Mouse (Mus musculus): ENCODE results near the gene Nup107.

DNA sequence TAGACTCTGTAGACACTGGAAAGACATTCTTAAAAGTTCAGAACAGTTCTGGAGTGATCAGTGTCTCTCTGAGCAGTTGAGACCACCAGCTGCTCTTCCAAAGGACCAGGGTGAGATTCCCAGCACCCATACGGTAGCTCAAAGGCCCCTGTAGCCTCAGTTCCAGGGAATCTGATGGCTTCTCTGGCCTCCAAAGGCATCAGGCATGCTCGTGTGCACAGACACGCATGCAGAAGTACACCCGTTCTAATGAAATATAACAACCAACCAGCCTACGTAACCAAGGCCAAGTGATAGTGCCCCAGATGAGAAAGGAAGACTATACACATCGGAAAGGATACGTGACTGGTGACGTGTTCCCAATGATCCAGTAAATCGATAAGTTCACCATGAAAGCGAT lies 52.3 kb downstream of the Nup107 start:
- TF ChIP-seq GATA1 (IDR thresholded peaks at IDR 0.05; ENCODE audit: low read length) (no peak), TAL1 (IDR thresholded peaks at IDR 0.05; ENCODE audit: low read length) (no peak)

Measured in erythroblast, embryonic 14.5 days (primary cell).